Mouse (Mus musculus): ENCODE data around the gene Pigo.

Pigo gene

GRCm38 (mm10) chr4:43037860-43038566 is 12.4 kb upstream of the Pigo start:
- no peak for DNase-seq (ENCODE audit: low spot score)

DNA sequence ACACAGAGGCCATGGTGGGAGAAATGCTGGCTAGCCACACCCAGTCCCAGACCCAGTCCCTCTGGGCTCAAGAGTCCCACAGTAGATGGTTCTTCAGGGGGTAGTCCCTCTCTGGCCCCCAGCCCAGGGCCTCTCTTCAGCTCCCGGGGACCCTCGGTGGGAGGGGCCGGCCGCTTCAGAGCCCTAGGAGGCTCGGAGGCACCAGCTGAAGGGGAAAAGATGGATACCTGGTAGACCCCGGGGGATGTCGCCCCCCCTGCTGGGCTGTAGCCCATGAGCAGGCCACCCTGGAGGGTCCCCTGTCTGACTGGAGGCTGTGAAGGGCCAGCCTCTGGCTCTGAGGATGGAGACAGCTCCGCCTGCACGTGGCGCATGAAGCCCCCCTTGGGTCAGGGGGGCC is 10.7 kb upstream of the Pigo start:
- no peak for DNase-seq (ENCODE audit: low spot score)

DNA sequence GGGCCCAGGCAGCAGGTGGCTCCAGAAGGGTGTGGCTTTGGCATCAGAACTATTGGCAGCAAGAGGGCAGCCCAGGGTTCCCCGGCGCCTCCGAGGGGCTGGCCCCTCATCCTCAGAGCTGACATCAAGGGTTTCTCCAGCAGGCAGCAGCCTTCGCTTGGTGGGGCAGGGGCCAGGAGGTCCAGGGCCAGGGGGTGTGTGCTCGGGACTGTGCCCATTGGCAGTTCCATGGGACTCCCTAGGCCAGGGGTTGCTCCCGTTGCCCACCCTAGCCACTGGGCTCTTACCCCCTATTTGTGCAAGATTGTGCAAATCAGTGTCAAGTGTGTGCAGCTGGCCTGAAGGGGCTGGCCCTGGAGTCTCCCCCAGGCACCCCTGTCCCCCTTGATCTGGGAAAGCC is 10.2 kb upstream of the Pigo start:
- no peak for DNase-seq (ENCODE audit: low spot score)

DNA sequence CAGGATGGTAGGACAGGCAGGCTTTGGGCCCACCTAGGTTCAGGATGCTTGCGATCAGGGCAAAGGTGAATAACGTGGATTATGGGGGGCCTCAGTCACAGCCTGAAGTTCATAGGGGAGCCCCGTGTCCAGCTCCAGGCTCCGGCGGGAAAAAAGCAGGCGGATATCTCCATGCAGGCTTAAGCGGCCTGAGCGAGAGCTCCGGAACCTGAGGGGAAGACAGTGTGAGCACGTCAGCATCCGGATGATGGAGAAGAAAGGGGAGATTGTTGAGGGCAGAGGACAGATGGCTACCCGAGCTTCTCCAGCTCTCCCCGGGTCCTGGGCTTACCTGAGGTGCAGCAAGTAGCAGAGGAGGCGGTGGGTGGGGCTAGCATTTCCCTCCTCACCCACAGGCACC is 7.9 kb upstream of the Pigo start:
- no peak for DNase-seq (ENCODE audit: low spot score)

GRCm38 (mm10) chr4:43032501-43032900 is 6.9 kb upstream of the Pigo start:
- no peak for DNase-seq (ENCODE audit: low spot score)

- peak; percentile 88 for DNase-seq (ENCODE audit: low spot score)
Observed at GRCm38 (mm10) chr4:43031237-43031995, 5.8 kb upstream of the Pigo start, which contains the start of gene Stoml2. Stoml2 (minus strand) TSS chr4:43031710.

DNA sequence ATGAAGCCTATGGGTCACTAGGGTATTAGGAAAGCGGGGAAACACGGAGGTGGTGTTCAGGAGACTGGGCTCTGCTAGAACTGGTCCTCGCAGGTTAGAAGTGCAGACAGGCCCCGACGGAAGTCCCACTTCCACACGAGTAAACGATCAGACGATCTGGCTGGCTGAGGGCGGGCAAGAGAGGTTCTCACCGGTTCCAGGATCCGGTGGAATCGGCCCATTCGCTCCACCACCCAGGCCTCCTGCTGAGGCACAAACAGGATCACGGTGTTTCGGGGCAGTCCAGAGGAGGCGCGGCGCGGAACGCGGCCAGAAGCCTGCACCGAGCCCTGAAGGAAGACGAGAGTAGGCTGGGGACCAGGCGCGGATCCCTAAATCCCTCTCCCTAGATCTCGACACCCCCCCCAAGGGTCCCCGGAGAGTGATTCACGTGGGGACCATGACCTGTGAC is 5.2 kb upstream of the Pigo start:
- DNase-seq (ENCODE audit: low spot score): no peak

- DNase-seq (ENCODE audit: low spot score): no peak
Observed at GRCm38 (mm10) chr4:43030352-43030751, 4.7 kb upstream of the Pigo start.

GRCm38 (mm10) chr4:43029749-43030148 is 4.1 kb upstream of the Pigo start:
- no peak for DNase-seq (ENCODE audit: low spot score)

DNA sequence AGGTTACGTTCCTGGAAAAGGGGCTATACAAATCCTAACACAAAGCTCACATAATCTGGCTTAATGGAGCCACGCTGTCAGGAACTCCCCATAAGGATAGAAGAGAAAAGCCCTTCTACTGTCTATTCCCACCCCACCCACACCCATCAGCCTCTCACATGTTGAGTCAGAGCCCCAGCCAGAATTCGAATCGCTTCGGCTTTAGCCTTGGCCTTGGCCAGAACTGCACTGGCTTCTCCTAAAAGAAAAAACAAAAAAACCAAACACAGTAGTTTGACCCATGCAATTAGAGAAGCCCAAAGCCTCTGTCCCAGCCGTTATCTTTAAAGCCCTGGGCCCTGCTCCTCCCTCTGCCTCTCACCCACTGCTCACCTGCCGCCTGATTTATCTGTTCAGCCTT is 3.5 kb upstream of the Pigo start:
- no peak for DNase-seq (ENCODE audit: low spot score)

GRCm38 (mm10) chr4:43024673-43025072 is 946 bp downstream of the Pigo start:
- DNase-seq (ENCODE audit: low spot score): no peak

GRCm38 (mm10) chr4:43021341-43021740 is 4.3 kb downstream of the Pigo start:
- DNase-seq (ENCODE audit: low spot score): no peak

- DNase-seq (ENCODE audit: low spot score): no peak
Observed at GRCm38 (mm10) chr4:43020876-43021275, 4.7 kb downstream of the Pigo start.

DNA sequence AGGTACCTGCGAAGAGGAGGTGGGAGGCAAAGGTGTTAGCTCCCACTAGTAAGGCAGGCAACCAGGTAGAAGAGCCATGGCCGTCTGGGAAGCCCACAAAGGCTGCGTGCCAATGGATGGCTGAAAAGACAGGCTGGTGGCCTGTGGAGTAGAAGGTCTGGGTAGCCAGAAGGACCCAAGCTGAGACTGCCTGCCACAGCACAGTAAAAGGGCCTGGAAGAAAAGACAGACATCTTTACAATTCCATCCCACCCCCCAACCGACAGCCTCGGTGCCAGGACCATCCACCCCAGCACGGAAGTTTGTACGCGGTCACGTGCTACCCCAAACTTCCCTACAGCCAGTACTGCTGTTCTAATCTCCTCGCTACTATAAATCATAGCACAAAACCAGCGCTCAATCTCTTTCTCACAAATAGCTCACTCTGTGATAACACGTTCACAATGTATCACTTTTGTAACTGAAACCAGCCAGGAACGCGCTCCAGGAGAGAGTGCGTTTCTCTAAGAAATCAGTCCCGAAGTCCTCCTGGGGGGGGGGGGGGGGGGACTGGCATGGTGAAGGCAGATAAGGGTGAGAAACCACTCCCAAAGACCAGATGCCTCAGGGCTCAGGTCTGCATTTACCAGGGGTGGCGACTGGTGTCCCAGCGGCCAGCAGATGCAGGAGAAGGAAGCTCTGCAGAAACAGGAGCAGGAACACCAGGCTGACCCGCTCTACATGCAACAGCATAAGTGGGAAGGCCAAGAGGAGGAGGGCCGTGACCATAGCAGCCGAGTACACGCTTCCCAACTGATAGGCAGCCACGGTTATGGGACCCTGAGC is 5.8 kb downstream of the Pigo start:
- no peak for DNase-seq (ENCODE audit: low spot score)

- DNase-seq (ENCODE audit: low spot score): no peak
Observed at GRCm38 (mm10) chr4:43019176-43019575, 6.4 kb downstream of the Pigo start.

DNA sequence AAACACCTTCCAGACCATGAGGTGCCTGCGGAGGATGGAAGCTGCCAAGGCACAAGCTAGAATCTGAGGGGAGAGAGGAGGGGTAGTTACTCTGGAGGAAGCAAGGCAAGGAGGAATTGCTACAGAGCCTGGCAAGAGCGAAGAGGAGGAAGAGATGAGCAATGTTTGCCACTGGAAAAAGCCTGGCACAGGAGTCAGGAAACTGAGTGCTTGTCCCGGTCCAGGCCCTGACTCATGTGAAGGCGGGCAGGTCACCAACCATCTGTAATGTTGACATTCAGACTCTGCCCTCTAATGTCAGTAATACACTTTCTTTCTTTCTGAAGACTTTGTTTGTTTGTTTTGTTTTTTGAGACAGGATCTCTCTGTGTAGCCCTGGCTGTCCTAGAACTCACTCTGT is 7.5 kb downstream of the Pigo start:
- no peak for DNase-seq (ENCODE audit: low spot score)

DNA sequence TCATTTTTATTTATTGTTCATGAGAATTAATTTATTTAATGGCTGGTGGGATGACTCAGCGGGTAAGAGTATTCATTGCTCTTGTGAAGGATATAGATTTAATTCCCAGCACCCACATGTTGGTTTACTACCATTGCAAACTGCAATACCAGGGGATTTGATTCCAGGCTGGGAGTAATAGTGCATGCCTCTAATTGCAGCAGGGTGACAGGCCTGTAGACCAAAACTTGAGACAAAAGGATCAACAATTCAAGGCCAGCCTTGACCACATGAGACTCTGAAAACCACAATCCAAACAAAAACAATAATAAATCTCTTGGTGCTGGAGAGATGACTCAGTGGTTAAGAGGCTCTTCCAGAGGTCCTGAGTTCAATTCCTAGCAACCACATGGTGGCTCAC is 13.5 kb downstream of the Pigo start:
- DNase-seq (ENCODE audit: low spot score): no peak

DNA sequence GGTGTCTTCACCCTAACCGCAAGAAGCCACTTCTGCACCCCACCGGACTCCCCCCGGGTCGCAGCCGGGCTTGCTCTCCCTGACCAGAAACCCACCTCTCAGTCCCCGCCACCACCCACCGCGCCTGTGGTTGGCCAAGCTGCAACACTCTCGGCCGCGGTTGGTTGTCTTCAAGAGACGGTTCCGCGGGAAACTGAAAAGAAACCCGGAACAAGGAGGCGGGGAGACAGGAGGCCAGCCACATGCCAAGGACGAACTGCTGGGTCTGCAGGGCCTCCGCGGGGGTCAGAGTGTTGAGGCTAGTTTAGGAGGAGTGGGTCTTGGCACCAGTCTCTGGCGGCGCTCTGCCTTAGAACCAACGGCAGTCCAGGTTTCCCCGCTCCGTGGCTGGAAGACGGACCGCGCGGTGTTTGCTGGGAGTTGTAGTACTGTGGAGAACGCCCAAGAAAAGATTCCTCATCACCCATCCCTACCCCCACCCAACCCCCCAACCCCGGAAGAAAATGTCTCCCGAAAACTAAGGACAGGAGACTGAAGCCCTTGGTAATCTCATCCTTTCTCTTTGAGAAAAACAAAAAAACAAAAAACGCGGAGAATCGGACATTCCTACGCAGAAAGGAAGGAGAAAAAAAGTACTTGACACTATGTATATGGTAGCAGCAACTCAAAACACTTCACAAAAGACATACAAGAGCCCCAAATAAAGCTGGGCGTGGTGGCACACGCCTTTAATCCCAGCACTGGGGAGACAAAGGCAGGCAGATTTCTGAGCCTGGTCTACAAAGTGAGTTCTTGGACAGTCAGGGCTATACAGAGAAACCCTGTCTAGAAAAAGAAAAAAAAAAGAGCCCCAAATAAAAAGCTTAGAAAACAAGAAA is 15.2 kb downstream of the Pigo start, which contains the start of gene Fancg:
TSS of gene Fancg (minus strand) at position 346 of the 878 bp plus-strand sequence.
- DNase-seq (ENCODE audit: low spot score): peak; percentile 60

- no peak for DNase-seq (ENCODE audit: low spot score)
Observed at GRCm38 (mm10) chr4:43005765-43006164, 19.9 kb downstream of the Pigo start.

- DNase-seq (ENCODE audit: low spot score): no peak
Observed at GRCm38 (mm10) chr4:43004951-43005350, 20.7 kb downstream of the Pigo start.

DNA sequence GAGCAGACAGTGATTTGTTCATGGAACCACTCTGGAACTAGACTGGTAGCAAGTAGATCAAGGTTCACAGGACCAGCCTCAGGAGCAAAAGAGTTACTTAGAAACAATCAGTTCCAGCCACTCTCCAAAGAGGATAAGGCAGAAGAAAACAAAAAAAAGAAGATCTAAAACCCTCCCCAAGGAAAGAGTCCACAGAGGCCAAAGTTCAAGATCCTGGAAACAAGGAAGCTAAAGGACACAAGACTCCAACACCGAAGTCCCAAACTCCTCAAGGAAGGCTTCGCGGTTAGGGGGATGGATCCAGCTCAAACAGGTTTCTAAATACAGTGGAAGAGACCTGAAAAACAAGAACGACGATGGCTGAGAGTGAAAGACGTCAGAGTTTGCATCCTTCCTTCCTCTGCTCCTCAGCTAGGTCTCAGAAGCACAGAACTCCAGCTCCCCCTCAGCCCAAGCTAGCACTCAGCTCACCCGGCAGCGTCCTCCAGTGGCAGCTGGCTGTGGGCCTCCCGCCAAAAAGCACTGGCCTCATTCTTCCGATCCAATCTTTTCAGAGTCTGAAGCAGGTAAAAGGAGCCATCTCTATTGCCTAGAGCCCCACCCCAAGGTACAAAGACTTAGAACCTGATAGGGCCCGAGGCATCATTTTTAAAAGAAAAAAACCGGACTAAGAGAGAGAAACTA is 22.7 kb downstream of the Pigo start:
- DNase-seq (ENCODE audit: low spot score): no peak

All from ovary, postnatal 14 days (tissue).